Mouse (Mus musculus) cerebellum, adult (tissue): ENCODE results near the gene A3galt2.

Source experiments
- ATAC-seq: cut with Nextera tagmentation; 2 replicates; pipeline ENCODE4 v1.9.2; 2017; ENCODE audit warnings: mild to moderate bottlenecking, moderate library complexity, mixed read lengths; ENCODE audit not compliant: insufficient number of reproducible peaks, low FRiP score, low TSS enrichment

The A3galt2 gene

DNA sequence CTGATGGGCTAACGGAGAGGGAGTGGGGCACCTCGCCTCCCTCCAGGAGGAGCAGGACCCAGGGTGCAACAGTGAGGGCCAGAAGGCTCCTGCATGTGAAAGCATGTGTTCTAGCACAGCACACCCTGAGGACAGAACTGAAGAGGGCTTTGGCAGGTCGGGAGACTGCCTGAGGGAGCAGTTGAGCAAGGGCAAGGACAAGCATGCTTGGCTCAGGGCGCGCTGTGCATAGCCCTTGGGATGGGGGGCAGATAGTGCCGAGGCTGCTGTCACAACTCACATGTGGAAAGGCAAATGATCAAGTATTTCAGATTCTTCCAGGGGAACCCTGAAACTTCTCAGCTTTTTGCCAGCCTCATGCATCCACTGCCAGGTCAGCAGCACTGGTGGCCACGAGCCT lies 6.9 kb upstream of the A3galt2 start:
- ATAC-seq: no peak

DNA sequence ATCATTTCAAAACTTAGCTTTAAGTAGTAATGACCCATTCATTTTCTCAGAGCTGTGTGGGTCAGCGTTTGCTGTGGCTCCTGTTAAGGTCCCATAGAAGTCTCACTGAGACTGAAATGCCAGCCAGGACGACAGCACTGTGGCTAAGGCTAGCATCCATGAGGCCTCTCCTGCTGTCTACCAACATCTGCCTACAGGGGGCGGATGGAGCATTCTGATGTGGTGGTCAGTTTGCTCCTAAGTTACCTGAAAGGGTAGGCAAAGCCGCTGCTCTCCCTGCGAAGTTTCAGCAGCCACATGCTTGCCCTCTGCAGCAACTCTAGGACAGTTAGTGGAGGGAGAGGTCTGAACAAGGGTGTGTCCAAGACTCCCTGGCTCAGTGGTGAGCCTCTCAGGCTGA lies 4.2 kb upstream of the A3galt2 start:
- ATAC-seq: no peak

GRCm38 (mm10) chr4:128752031-128752757 lies 3.0 kb upstream of the A3galt2 start:
- no peak for ATAC-seq

DNA sequence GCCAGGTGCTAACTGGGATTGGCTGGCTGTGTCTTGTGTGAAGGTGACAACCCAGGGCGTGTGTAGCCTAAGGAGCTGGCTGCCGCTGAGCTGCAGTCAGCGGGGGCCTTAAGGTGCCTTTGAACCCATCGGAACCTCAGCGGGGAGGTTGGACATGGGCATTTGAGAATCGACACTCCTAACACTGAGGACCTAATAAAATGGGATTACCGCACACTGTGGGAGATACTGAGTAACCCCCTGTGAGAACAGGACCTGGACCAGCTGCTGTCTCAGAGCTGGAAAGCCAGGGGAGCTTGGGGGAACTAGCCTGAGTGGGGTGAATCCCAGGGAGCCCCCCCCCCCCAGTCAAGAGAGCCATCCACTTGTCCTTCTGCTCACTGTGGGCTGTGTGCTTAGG lies 1.6 kb upstream of the A3galt2 start:
- no peak for ATAC-seq

DNA sequence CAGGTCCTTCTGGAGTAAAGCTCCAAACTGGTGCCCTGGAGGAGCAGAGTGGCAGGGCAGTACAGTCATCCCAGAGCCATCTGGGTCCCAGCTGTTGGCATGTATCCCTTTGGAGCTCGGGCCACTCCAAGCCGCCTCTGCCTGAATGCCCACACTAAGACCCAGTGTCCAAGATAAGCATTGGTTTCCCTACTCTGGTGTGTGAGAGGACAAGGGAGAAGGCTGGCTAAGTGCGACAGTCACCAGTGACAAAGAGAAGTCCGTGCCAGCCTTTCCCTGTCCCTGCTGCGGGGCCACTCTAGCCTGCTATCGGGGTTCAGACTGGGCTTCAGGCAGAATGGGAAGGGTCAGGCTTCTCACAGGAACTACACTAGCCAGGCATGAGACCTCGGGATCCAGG lies 736 bp downstream of the A3galt2 start:
- no peak for ATAC-seq

GRCm38 (mm10) chr4:128759214-128759613 lies 4.0 kb downstream of the A3galt2 start:
- ATAC-seq: no peak

GRCm38 (mm10) chr4:128760029-128760428 lies 4.9 kb downstream of the A3galt2 start:
- ATAC-seq: no peak

DNA sequence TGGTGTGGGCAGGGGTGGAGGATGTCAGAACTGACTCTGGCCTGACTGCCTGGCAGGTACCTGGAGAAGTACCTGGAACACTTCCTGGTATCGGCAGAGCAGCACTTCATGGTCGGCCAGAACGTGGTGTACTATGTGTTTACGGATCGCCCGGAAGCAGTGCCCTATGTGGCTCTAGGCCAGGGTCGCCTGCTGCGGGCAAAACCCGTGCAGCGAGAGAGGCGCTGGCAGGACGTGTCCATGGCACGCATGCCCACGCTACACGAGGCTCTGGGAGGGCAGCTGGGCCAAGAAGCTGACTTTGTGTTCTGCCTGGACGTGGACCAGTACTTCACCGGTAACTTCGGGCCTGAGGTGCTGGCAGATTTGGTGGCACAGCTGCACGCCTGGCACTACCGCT lies 11.8 kb downstream of the A3galt2 start:
- no peak for ATAC-seq

- ATAC-seq: no peak
These were observed 13.0 kb downstream of the A3galt2 start for GRCm38 (mm10) chr4:128768120-128768519.

DNA sequence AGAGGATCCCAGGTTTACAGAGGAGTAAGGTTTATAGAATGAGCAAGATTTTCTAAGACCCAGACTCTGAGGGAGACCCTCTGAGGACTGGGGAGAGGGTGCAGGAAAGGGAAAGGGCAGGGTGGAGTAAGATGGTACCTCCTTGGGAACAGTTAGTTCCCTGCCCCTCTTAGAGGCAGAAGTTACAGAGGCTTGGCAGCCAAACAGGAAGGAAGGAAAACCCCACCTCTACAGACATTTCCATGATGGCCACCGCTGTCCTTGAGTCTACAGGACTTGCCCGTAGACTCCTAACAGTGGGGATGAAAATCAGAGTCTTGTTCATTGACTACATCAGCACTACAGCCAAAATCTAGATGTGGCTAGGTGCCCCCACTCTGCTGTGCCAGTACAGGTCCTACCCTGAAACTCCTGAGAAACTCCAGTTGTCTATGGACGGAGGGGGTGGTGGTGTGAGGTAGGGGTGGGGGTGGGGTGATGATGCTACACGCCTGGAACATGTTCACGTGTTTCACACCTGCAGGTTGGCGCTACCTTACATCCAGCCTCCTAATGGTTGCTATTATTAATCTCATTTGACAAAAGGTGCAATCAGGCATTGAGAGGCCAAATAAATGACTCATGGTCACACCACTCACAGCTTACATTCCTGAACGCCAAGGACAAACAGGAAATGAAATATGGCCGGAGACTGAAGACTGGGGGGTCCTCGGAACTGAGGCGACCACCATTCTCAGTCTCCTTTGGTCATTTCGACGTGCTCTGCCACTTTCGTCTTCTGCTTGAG lies 14.6 kb downstream of the A3galt2 start:
- ATAC-seq: no peak

GRCm38 (mm10) chr4:128770698-128771097 lies 15.5 kb downstream of the A3galt2 start:
- no peak for ATAC-seq

DNA sequence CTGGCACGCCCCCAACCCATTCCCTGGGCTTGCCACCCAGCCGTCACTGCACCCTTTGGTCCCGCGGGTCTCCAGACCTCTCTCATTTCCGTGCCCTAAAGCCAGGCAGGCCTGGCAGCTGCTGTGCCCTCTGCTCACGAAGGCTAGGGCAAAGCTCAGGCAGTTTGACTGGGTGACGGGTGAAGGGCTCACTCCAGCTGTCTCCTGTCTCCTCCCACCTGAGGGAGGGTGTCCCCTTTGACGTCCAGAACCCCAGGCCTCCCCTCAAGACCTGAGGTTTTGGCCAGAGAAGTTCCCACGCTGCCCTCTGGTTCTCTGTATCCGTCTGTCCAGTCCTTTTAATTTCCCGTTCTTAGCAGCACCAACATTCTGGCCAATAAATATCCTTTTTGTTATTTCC lies 18.7 kb downstream of the A3galt2 start:
- no peak for ATAC-seq

GRCm38 (mm10) chr4:128774467-128774866 lies 19.3 kb downstream of the A3galt2 start:
- no peak for ATAC-seq

- ATAC-seq: peak; percentile 66; the same call in 1 of the 2 replicates
These were observed 21.6 kb downstream of the A3galt2 start for GRCm38 (mm10) chr4:128776568-128777289.

GRCm38 (mm10) chr4:128777593-128777992 lies 22.4 kb downstream of the A3galt2 start:
- no peak for ATAC-seq

DNA sequence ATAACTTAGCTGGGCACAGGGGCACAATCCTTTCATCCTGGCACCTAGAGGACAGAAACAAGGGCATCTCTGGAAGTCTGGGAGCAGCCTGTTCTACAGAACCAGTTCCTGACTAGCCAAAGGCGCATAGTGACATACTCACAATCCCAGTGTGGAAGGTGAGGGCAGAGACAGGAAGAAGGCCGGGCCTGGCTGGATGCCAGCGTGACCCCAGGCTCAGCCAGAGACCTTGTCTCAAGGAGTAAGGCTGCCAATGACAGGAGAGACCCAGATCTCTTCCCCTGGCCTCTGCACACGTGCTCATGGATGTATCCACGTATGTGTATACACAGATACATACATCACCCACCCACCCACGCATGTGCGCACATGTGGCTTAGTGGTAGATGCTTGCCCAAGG lies 26.9 kb downstream of the A3galt2 start:
- ATAC-seq: no peak

GRCm38 (mm10) chr4:128782645-128783044 lies 27.5 kb downstream of the A3galt2 start:
- no peak for ATAC-seq

GRCm38 (mm10) chr4:128784950-128785631 lies 29.9 kb downstream of the A3galt2 start:
- ATAC-seq: no peak

- ATAC-seq: no peak
These were observed 30.9 kb downstream of the A3galt2 start for GRCm38 (mm10) chr4:128785921-128786654.
